Mouse (Mus musculus): ENCODE measurements around the gene Nktr. TPM values are rescaled to one million over a fixed set of nuclear protein-coding genes. Genes with fewer than 3 reads are reported as not detected.

The Nktr gene
- total and polyA plus RNA-seq, 3 experiments = 32.4 to 70.7 (median 34.3) TPM

DNA sequence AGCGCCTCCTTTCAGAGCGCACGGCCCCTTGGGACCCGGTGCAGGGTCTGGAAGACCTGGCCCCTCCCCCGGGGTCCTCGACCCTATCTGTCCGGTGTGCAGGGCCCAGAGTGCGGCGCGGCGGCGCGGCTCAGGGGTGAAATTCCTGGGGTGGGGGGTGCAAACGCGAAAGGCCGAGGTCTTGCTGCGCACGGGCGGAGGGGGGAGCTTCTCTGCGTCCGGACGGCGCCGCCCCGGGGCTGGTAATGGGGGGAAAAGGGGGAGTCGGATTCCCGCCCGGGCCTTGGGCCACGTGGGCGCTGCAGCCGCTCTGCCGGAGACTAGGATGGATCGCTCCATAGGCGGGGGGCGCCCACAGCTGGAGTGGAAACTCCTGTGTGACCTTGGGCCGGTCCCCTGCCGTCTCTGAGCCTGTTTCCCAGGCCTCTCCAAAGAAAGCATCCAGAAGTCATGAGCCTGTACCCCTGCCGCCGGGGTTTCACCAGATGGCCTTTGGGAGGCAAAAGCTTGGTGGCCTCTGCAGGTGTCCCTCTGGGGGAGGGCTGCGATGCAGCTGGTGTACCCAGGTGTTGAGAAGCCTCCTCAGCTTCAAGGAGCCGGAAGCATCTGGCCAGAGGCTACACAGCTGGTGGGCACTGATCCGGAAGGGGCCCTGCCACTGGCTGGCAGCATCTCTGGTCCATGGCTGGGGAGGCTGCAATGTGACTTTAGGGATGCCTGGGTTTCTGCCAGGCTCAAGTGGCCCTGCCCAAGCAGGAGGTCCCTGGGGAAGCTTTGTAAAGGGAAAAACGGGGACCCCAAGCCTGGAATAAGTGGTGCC is 41.5 kb downstream of the Nktr start:
- no peak for DNase-seq (ENCODE audit: low read depth, low spot score)
- no peaks in the 10 kb centered on the region for H3K27me3 ChIP-seq (ENCODE audit: control insufficient read depth in 1 of 2, insufficient read depth in 2 of 2, low read length in 2 of 2)
- H3K9ac ChIP-seq (ENCODE audit: control insufficient read depth, low read depth, low read length, poor library complexity, severe bottlenecking) = no peak overlapping the region
- no peak overlapping the region for H3K27ac ChIP-seq (ENCODE audit: control insufficient read depth, low read depth, low read length)
- no peak overlapping the region for H3K4me3 ChIP-seq (ENCODE audit: control insufficient read depth in 1 of 2, insufficient read depth in 1 of 2, low read depth in 2 of 2, low read length in 2 of 2)
- no peaks in the 10 kb centered on the region for H3K9me3 ChIP-seq (replicated peaks; ENCODE audit: insufficient read depth, low read length)
- TF ChIP-seq POLR2AphosphoS5 (IDR thresholded peaks at IDR 0.05; ENCODE audit: borderline replicate concordance, low read depth, low read length) = no peak
- TF ChIP-seq NRF1 (IDR thresholded peaks at IDR 0.05; ENCODE audit: insufficient read depth, low read depth, low read length, poor library complexity, severe bottlenecking) = no peak
- no peak for TF ChIP-seq CTCF (IDR thresholded peaks at IDR 0.05 in 2 of 3, conservative IDR thresholded peaks at IDR 0.05 in 1 of 3; ENCODE audit: control insufficient read depth in 1 of 3, insufficient read depth in 1 of 3, low read depth in 2 of 3, low read length in 3 of 3, poor library complexity in 1 of 3, severe bottlenecking in 1 of 3)
- TF ChIP-seq ETS1 (IDR thresholded peaks at IDR 0.05; ENCODE audit: low read depth, low read length) = no peak
- TF ChIP-seq TAL1 (IDR thresholded peaks at IDR 0.05; ENCODE audit: low read length) = no peak
- no peak for TF ChIP-seq POLR2A (IDR thresholded peaks at IDR 0.05; ENCODE audit: control insufficient read depth in 1 of 2, insufficient read depth in 1 of 2, low read depth in 1 of 2, low read length in 2 of 2, poor library complexity in 1 of 2)
- TF ChIP-seq RAD21 (IDR thresholded peaks at IDR 0.05; ENCODE audit: low read depth, low read length) = no peak
- TF ChIP-seq TBP (IDR thresholded peaks at IDR 0.05; ENCODE audit: low read depth, low read length) = no peak
- no peak for TF ChIP-seq ELF1 (IDR thresholded peaks at IDR 0.05; ENCODE audit: low read depth, low read length)
- TF ChIP-seq MYB (IDR thresholded peaks at IDR 0.05; ENCODE audit: low read depth, low read length) = no peak
- no peak for TF ChIP-seq MYC (IDR thresholded peaks at IDR 0.05; ENCODE audit: low read depth, low read length)
- TF ChIP-seq GATA1 (IDR thresholded peaks at IDR 0.05; ENCODE audit: low read depth, low read length) = no peak
- TF ChIP-seq MAX (IDR thresholded peaks at IDR 0.05; ENCODE audit: low read length) = no peak
- no peak for TF ChIP-seq MAZ (IDR thresholded peaks at IDR 0.05; ENCODE audit: low read depth, low read length)
- TF ChIP-seq HCFC1 (IDR thresholded peaks at IDR 0.05; ENCODE audit: low read depth, low read length) = no peak
- no peak for TF ChIP-seq CHD1 (IDR thresholded peaks at IDR 0.05; ENCODE audit: low read depth, low read length)
- no peak for TF ChIP-seq JUND (IDR thresholded peaks at IDR 0.05; ENCODE audit: low read depth, low read length)
- no peak for TF ChIP-seq ZKSCAN1 (IDR thresholded peaks at IDR 0.05; ENCODE audit: low read depth, low read length)
- no peaks in the 10 kb centered on the region for H3K79me2 ChIP-seq (ENCODE audit: control insufficient read depth, insufficient read depth, low read length, poor library complexity)
- H3K4me1 ChIP-seq (ENCODE audit: control insufficient read depth in 1 of 2, insufficient read depth in 2 of 2, low read length in 2 of 2) = no peaks in the 10 kb centered on the region
- peaks cover 0 to 3% of the 10 kb centered on the region in 2 experiments; a peak in 2 of 4 replicates for H3K36me3 ChIP-seq (ENCODE audit: control insufficient read depth in 1 of 2, insufficient read depth in 2 of 2, low read length in 2 of 2)

- no peaks in the 10 kb centered on the region for H3K27me3 ChIP-seq (ENCODE audit: control insufficient read depth in 1 of 2, insufficient read depth in 2 of 2, low read length in 2 of 2)
- no peaks in the 10 kb centered on the region for H3K4me1 ChIP-seq (ENCODE audit: control insufficient read depth in 1 of 2, insufficient read depth in 2 of 2, low read length in 2 of 2)
- H3K36me3 ChIP-seq (ENCODE audit: control insufficient read depth in 1 of 2, insufficient read depth in 2 of 2, low read length in 2 of 2) = no peaks in the 10 kb centered on the region
- no peaks in the 10 kb centered on the region for H3K9me3 ChIP-seq (replicated peaks; ENCODE audit: insufficient read depth, low read length)
- no peaks in the 10 kb centered on the region for H3K79me2 ChIP-seq (ENCODE audit: control insufficient read depth, insufficient read depth, low read length, poor library complexity)
- H3K9ac ChIP-seq (ENCODE audit: control insufficient read depth, low read depth, low read length, poor library complexity, severe bottlenecking) = no peak overlapping the region
- H3K27ac ChIP-seq (ENCODE audit: control insufficient read depth, low read depth, low read length) = no peak overlapping the region
- no peak for DNase-seq (ENCODE audit: low read depth, low spot score)
- TF ChIP-seq GABPA (IDR thresholded peaks at IDR 0.05; ENCODE audit: low read depth, low read length) (no peak), ZNF384 (IDR thresholded peaks at IDR 0.05; ENCODE audit: low read depth, low read length) (no peak), NELFE (IDR thresholded peaks at IDR 0.05; ENCODE audit: low read depth, low read length) (no peak), ZC3H11A (IDR thresholded peaks at IDR 0.05; ENCODE audit: low read depth, low read length) (no peak), MEF2A (IDR thresholded peaks at IDR 0.05; ENCODE audit: extremely low read depth, insufficient replicate concordance, low read depth, low read length, poor library complexity, severe bottlenecking) (no peak), SIN3A (IDR thresholded peaks at IDR 0.05; ENCODE audit: low read length) (no peak), ZMIZ1 (IDR thresholded peaks at IDR 0.05; ENCODE audit: low read depth, low read length) (no peak), GATA1 (IDR thresholded peaks at IDR 0.05; ENCODE audit: low read depth, low read length) (no peak), POLR2A (IDR thresholded peaks at IDR 0.05; ENCODE audit: control insufficient read depth in 1 of 2, insufficient read depth in 1 of 2, low read depth in 1 of 2, low read length in 2 of 2, poor library complexity in 1 of 2) (no peak), MAX (IDR thresholded peaks at IDR 0.05; ENCODE audit: low read length) (no peak), POLR2AphosphoS5 (IDR thresholded peaks at IDR 0.05; ENCODE audit: borderline replicate concordance, low read depth, low read length) (no peak), TBP (IDR thresholded peaks at IDR 0.05; ENCODE audit: low read depth, low read length) (no peak), MYB (IDR thresholded peaks at IDR 0.05; ENCODE audit: low read depth, low read length) (no peak), POLR2AphosphoS2 (IDR thresholded peaks at IDR 0.05; ENCODE audit: low read length) (no peak)
- no peak overlapping the region for H3K4me3 ChIP-seq (ENCODE audit: control insufficient read depth in 1 of 2, insufficient read depth in 1 of 2, low read depth in 2 of 2, low read length in 2 of 2)
These were observed 42.2 kb downstream of the Nktr start for GRCm38 (mm10) chr9:121761091-121761665.

All from MEL (cell line).